Mouse (Mus musculus) bone marrow, adult 2 months (tissue): ENCODE measurements around the gene Naglu.

Source experiments
- CTCF ChIP-seq: fragments of 200-500 bp; IDR thresholded peaks from 2 replicates; pipeline ENCODE4 v1.5.1; 2011; ENCODE audit warnings: low read length, control low read depth; ENCODE audit not compliant: control insufficient read depth, insufficient read depth
- POLR2A ChIP-seq: fragments of 200-500 bp; IDR thresholded peaks from 2 replicates; pipeline ENCODE4 v1.6.1; 2011; ENCODE audit warnings: low read depth, mild to moderate bottlenecking, control low read depth, low read length, borderline replicate concordance; ENCODE audit not compliant: control insufficient read depth

DNA sequence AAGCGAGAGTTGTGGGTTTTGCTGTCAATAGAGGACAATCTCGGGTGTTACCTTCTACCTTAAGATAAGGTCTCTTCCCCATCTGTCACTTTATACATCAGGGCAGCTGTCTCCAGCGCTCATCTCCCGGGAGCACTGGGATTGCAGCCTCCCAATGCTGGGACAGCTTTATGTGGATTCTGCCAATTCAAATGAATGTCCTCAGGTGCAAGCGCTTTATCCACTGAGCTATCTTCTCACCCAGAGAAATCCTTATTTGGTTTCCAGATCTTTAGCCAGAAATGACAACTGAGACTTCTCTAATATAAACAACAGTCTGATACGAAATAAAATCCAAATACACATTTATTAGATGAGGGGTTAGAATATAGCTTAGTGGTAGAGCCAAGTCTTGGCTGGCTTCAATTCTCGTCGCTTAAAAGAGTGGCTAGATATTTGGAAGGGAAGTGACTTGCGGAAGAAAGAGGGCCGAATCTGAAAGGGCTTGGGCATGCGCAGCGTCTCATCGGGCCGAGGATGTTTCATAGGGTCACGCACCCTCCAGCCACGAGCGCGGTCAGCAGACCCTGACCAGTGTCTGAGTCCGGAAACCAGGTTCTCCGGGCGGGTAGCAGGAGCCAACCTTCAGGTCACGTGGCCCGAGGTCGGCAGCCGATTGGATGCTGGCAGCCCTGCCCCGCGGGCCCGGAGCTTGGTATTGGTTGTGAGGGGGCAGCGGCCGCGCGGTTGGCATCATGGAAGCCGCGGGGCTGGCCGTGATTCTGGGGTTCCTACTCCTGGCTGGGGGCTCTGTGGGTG lies at the start of gene Naglu:
- TF ChIP-seq CTCF, result no peak
- TF ChIP-seq POLR2A, result peak; percentile 58; the same call in 1 of the 2 replicates
